Mouse (Mus musculus): ENCODE data around the gene Hist2h2bb. TPM values are rescaled to one million over a fixed set of nuclear protein-coding genes. Genes with fewer than 3 reads are reported as not detected.
A peak's percentile ranks its signal among the peaks of the same experiment; 100 is the strongest.
"Not testable (repeated sequence)": the region's sequence is repeated elsewhere in the genome, so short reads cannot be mapped to it uniquely, and the experiment has no call there.

The Hist2h2bb gene
- polyA plus RNA-seq (2015; fragmentation: Nextera tagmentation; extraction: Ambion mirVana): 13.8 and 13.9 TPM in 2 replicates

- WGBS: under 1% methylated on average over 45 of the region's 45 CpGs
- Histone ChIP-seq H3K9me3 (no peaks in the 10 kb centered on the region), H3K9ac (peak within 1 kb of the TSS; percentile 83), H3K27me3 (no peaks in the 10 kb centered on the region), H3K4me3 (peak within 1 kb of the TSS; percentile 57), H3K36me3 (no peaks in the 10 kb centered on the region), H3K4me1 (peaks cover 22% of the 10 kb centered on the region), H3K4me2 (peak within 1 kb of the TSS; percentile 87), H3K27ac (peak within 1 kb of the TSS; percentile 97)
- peak; percentile 95 for ATAC-seq (ENCODE audit: insufficient number of reproducible peaks, insufficient read depth, low FRiP score, low TSS enrichment, low read depth)
These were observed at the start of gene Hist2h2bb for GRCm38 (mm10) chr3:96269511-96270474. TSS of gene Hist2h2bb (plus strand) at chr3:96269752.

- H3K27me3 ChIP-seq, H3K36me3 ChIP-seq, H3K9me3 ChIP-seq: not testable (repeated sequence)
- H3K27ac ChIP-seq: peak overlapping the region; percentile 99
- WGBS: under 1% methylated on average over 39 of the region's 47 CpGs
- peak; percentile 7; the same call in 1 of the 2 replicates for ATAC-seq (ENCODE audit: insufficient number of reproducible peaks, insufficient read depth, low FRiP score, low TSS enrichment, low read depth)
- peaks cover 32% of the 10 kb centered on the region for H3K4me1 ChIP-seq
- peak overlapping the region; percentile 91 for H3K9ac ChIP-seq
- H3K4me2 ChIP-seq: peak overlapping the region; percentile 86
- peak overlapping the region; percentile 62 for H3K4me3 ChIP-seq
These were observed 49.3 kb upstream of the Hist2h2bb start for GRCm38 (mm10) chr3:96220131-96220764.

GRCm38 (mm10) chr3:96220765-96221639 is 48.5 kb upstream of the Hist2h2bb start, which contains the start of the genes Hist2h2ac and Hist2h2be:
TSS of gene Hist2h2ac (minus strand) at chr3:96220880.
TSS of gene Hist2h2be (plus strand) at chr3:96221119.
- H3K27me3 ChIP-seq: no peaks in the 10 kb centered on the region
- H3K27ac ChIP-seq: peak within 1 kb of the TSS; percentile 99
- peaks cover 39% of the 10 kb centered on the region for H3K4me1 ChIP-seq
- WGBS: 2% methylated on average over 43 of the region's 43 CpGs
- no peaks in the 10 kb centered on the region for H3K9me3 ChIP-seq
- H3K4me2 ChIP-seq: peak within 1 kb of the TSS; percentile 86
- H3K9ac ChIP-seq: peak within 1 kb of the TSS; percentile 91
- H3K36me3 ChIP-seq: no peaks in the 10 kb centered on the region
- ATAC-seq (ENCODE audit: insufficient number of reproducible peaks, insufficient read depth, low FRiP score, low TSS enrichment, low read depth): peak; percentile 89
- peak within 1 kb of the TSS; percentile 62 for H3K4me3 ChIP-seq

DNA sequence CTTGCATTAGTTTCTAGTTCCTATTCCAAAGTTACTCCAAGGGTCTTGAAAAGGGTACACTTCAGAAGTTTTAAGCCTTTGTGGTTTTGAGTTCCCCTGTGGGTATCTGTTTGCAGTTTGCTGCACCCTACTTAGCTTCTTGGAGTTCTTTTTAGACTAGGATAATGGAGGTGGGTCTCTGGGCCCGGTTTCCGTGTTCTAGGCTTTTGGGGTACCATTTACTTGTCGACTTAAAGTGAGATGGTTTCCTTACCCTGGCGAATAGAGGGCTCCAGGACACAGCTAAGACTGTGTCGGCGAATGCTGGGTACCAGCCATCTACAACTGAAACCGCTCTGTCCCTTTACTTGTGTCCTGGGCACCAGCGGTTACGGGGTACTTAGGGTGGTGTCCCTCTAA is 47.9 kb upstream of the Hist2h2bb start:
- 17% methylated on average over 9 of the region's 9 CpGs for WGBS
- peak overlapping the region; percentile 91 for H3K9ac ChIP-seq
- H3K4me1 ChIP-seq: peaks cover 45% of the 10 kb centered on the region
- no peak for ATAC-seq (ENCODE audit: insufficient number of reproducible peaks, insufficient read depth, low FRiP score, low TSS enrichment, low read depth)
- H3K4me3 ChIP-seq: peak overlapping the region; percentile 62
- peak overlapping the region; percentile 99 for H3K27ac ChIP-seq
- no peaks in the 10 kb centered on the region for H3K36me3 ChIP-seq
- peak overlapping the region; percentile 86 for H3K4me2 ChIP-seq
- no peaks in the 10 kb centered on the region for H3K9me3 ChIP-seq
- H3K27me3 ChIP-seq: no peaks in the 10 kb centered on the region

DNA sequence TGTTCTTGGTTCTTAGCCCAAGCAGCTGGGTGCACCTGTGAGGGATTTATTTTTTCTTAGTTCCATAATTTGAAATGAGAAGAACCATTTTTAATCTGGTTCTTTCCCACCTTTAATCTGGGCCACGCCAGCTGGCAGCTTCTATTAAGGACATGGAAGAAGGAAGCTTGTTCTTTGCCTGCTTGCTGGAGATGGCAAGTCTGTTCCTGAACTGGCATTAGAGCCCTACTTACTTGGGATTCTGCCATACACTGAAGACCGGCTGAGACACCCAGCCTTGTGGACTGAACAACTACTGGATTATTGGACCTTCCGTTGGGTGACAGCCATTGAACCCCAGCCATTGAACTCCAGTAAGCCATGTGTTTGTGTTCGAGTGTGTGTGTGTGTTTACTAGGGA is 46.8 kb upstream of the Hist2h2bb start:
- ATAC-seq (ENCODE audit: insufficient number of reproducible peaks, insufficient read depth, low FRiP score, low TSS enrichment, low read depth): no peak
- Histone ChIP-seq H3K4me3 (no peak overlapping the region), H3K9me3 (no peaks in the 10 kb centered on the region), H3K27me3 (no peaks in the 10 kb centered on the region), H3K9ac (no peak overlapping the region), H3K27ac (no peak overlapping the region), H3K4me1 (peaks cover 52% of the 10 kb centered on the region), H3K36me3 (no peaks in the 10 kb centered on the region), H3K4me2 (peak overlapping the region; percentile 86)
- 90% methylated on average over 4 of the region's 4 CpGs for WGBS

DNA sequence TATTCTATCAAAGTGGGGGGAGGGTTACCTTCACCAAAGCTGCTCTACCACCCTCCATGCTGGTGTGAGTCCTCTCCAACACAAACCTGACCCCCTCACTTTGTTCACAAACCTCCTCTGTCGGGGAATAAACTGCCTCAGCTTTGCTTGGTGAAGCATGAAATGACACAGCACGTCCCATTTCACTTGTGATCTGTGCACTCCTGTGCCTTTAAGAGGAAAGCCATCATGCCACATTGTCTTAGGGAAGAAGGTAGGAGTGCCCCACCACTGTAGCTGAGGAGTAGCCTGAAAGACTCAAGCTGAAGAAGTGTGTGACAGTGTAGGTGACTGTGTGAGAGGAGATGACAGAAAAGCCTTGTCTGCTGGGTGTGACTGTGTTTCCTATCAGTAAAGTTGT is 44.1 kb upstream of the Hist2h2bb start:
- Histone ChIP-seq H3K4me2 (no peak overlapping the region), H3K4me1 (peaks cover 43% of the 10 kb centered on the region), H3K4me3 (no peak overlapping the region), H3K27ac (no peak overlapping the region), H3K27me3 (no peaks in the 10 kb centered on the region), H3K36me3 (no peaks in the 10 kb centered on the region), H3K9me3 (no peaks in the 10 kb centered on the region), H3K9ac (no peak overlapping the region)
- ATAC-seq (ENCODE audit: insufficient number of reproducible peaks, insufficient read depth, low FRiP score, low TSS enrichment, low read depth): no peak
- 16% methylated on average over 2 of the region's 2 CpGs for WGBS

DNA sequence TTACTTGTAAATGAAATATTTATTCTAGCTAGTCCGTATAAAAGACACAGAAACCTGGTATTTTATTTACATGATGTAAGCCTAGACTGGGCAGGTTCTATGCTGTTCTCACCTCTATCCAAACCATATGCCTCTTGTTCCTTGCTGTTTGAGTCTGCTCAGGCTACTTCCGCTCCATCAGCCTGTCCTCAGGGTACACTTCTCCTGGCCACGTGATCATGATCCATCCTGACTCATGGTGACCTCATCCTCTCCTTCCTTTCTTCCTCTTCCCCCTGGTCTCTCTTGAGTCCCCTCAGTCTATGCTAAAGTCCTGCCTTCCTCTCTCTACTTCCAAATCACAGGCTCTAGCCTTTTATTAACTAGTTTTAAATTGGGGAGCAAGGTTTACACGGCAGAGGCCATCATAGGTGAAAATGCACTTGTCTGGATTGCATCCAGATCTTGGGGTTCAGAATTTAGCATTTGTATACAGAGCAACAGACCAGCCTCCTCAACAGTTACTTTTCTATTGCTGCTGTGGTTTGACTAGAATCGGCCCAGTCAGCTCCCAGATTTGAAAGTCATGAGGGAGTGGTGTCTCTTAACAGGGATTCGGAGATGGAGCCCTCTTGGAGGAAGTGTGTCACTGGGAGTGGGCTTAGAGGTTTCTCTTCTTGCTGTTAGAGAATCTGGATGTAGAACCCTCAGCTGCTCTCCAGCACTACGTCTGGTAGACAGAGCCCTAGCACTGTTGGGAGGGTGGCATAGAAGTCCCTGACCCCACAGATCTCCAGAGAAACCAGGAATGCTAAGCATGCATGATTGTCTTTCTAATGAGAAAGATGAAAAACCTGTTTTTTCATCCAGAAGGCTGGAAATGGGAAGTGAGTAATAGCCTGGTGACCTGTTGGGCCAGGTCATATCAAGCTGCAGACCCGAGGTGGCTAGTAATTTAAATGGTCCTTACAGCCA is 42.6 kb upstream of the Hist2h2bb start:
- no peaks in the 10 kb centered on the region for H3K36me3 ChIP-seq
- no peak overlapping the region for H3K9ac ChIP-seq
- no peaks in the 10 kb centered on the region for H3K9me3 ChIP-seq
- 60% methylated on average over 8 of the region's 8 CpGs for WGBS
- no peak overlapping the region for H3K4me3 ChIP-seq
- ATAC-seq (ENCODE audit: insufficient number of reproducible peaks, insufficient read depth, low FRiP score, low TSS enrichment, low read depth): no peak
- no peak overlapping the region for H3K4me2 ChIP-seq
- peaks cover 36% of the 10 kb centered on the region for H3K4me1 ChIP-seq
- 0 out of 2 replicates have a peak overlapping the region, but pooled peaks have one; percentile 3 for H3K27ac ChIP-seq
- no peaks in the 10 kb centered on the region for H3K27me3 ChIP-seq

- Histone ChIP-seq H3K27ac (no peak overlapping the region), H3K27me3 (no peaks in the 10 kb centered on the region), H3K36me3 (no peaks in the 10 kb centered on the region), H3K9me3 (no peaks in the 10 kb centered on the region), H3K4me3 (no peak overlapping the region), H3K9ac (no peak overlapping the region), H3K4me1 (peaks cover 22% of the 10 kb centered on the region), H3K4me2 (no peak overlapping the region)
- WGBS: 71% methylated on average over 2 of the region's 2 CpGs
- ATAC-seq (ENCODE audit: insufficient number of reproducible peaks, insufficient read depth, low FRiP score, low TSS enrichment, low read depth): no peak
These were observed 40.7 kb upstream of the Hist2h2bb start for GRCm38 (mm10) chr3:96228828-96229227.

DNA sequence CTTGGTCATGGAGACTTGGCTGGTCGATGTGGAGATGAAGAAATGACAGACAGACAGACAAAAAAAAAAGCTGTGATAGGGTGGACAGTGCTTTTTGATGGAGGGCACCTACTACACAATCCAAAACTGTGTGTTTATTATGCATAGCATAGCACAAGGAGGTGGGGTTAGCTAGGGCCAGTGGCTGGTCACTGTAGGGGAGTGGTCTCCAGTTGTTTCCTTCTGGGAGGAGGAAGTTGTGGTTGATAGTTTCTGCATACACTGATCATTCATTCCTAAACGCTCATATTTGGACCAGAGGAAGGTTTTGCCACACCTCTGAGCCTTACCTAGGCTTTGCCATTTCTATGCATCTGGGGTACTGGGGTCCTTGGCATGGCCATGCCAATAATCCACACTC is 39.1 kb upstream of the Hist2h2bb start:
- no peak overlapping the region for H3K4me2 ChIP-seq
- H3K9ac ChIP-seq: no peak overlapping the region
- H3K4me3 ChIP-seq: no peak overlapping the region
- no peak for ATAC-seq (ENCODE audit: insufficient number of reproducible peaks, insufficient read depth, low FRiP score, low TSS enrichment, low read depth)
- H3K27ac ChIP-seq: no peak overlapping the region
- no peaks in the 10 kb centered on the region for H3K9me3 ChIP-seq
- H3K27me3 ChIP-seq: no peaks in the 10 kb centered on the region
- H3K36me3 ChIP-seq: no peaks in the 10 kb centered on the region
- peaks cover 19% of the 10 kb centered on the region for H3K4me1 ChIP-seq
- WGBS: 72% methylated on average over 2 of the region's 2 CpGs

- Histone ChIP-seq H3K9me3 (no peaks in the 10 kb centered on the region), H3K9ac (no peak overlapping the region), H3K4me3 (no peak overlapping the region), H3K27ac (no peak overlapping the region), H3K27me3 (no peaks in the 10 kb centered on the region), H3K36me3 (no peaks in the 10 kb centered on the region), H3K4me1 (peaks cover 17% of the 10 kb centered on the region), H3K4me2 (no peak overlapping the region)
- ATAC-seq (ENCODE audit: insufficient number of reproducible peaks, insufficient read depth, low FRiP score, low TSS enrichment, low read depth): no peak
- WGBS: 77% methylated on average over 4 of the region's 4 CpGs
These were observed 38.4 kb upstream of the Hist2h2bb start for GRCm38 (mm10) chr3:96230910-96231757.

Measured in embryonic facial prominence, embryonic 13.5 days (tissue).